Mouse (Mus musculus) erythroid progenitor cell, adult 5-6 weeks (primary cell): ENCODE measurements around the gene Ctbs. TPM values are rescaled to one million over a fixed set of nuclear protein-coding genes. Genes with fewer than 3 reads are reported as not detected.

Experiments used
- ATAC-seq: replicated peaks from 2 replicates; pipeline ENCODE4 v1.8.0; 2016; ENCODE audit warnings: moderate number of reproducible peaks, mild to moderate bottlenecking, moderate TSS enrichment, inconsistent platforms; ENCODE audit not compliant: poor library complexity, low FRiP score, severe bottlenecking
- total RNA-seq, 2 experiments: library from RNA; stranded (forward) in 1 of 2; stranded (reverse) in 1 of 2; fragments of 150-400 nt in 1 of 2; fragments of 186-747, 209-891 nt in 1 of 2; gene quantifications; 2 replicates each; pipeline versions ENCODE4 v1.2.3 to v1.2.4; 2015 to 2017; ENCODE audit warnings: low replicate concordance in 2 of 2

Gene Ctbs
- total RNA-seq, 2 experiments from 2014 or later = 0.53 to 5.4 TPM

GRCm38 (mm10) chr3:146482044-146482443 lies 32.4 kb downstream of the Ctbs start:
- no peak for ATAC-seq

DNA sequence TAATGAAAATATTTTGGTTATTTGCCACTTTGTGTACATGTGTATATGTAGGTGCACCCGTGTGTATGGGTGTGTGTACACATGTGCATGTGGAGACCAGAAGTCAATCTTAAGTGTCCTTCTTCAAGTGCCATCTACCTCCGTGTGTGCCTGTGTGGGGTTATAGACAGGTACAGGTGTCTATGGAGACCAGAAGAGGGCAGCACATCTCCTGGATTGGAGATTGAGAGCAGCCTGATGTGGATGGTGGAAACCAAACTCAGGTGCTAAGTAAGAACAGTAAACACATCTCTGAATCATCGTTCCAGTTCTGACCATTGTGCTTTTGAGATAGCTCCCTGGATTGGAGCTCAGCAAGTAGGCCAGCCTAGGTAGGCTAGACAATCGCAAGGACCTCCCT lies 36.9 kb downstream of the Ctbs start:
- no peak for ATAC-seq

DNA sequence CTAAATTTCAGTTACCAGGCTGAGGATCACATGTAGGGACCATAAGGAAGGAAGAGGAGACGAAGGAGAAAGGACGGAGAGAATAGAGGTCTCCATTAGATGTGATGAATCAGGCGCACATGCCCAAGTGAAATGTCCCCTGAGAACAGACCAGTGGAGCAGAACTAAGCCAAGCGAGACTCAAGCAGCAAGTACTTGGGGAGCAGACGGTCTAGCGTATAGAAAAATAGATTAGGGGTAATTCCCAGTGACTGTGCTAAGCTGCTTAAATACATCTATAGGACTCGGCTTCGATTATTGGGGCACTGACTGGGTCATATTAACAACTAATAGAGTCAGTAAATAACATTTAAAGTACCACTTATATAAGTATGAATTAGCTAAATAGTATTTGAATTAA lies 45.3 kb downstream of the Ctbs start:
- no peak for ATAC-seq

DNA sequence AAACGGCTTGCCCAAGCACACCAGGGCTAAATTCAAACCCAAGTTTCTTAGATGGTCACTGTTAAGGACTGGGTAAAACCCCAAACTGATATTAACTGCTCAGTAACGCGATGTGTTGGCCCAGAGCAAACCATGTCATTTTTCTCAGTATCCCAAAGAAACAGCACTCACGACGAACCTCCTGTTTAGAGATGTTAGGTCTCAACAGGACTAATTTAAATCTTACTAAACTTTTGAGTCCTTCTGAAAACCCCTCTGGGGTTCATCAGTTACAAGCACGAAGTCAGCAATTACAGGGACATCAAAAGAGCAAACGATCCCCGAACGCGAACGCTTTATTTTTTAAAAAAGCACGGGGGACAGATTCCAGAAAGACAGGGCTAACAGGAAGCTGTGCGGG lies 49.4 kb downstream of the Ctbs start:
- peak; percentile 29; the same call in 1 of the 2 replicates for ATAC-seq

DNA sequence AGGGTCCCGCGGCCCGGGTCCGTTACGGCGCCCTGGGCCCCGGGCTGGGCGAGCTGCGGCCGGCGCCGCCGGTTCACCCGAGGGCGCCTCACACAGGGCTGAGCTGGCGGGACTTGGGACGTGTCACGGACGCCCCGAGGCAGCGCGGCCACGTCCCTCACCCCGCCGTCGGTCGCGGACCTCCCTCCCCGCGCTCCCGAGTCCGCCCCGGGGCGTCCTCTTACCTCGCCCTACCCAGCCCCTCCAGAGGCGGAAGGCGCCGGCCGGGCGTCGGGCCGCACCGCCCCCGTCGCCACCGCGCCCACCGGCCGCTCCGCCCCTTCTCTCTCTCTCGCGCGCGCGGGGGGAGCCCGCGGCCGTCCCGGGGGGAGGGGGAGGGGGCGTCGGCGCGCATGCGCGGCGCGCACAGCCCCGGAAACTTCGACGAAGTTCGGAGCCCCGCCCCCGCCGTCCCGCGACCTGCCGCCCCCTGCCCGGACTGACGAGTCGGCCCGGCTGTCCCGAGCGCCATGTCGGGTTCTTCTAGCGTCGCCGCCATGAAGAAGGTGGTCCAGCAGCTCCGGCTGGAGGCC lies 49.9 kb downstream of the Ctbs start, which contains the start of the genes Spata1 and Gng5:
TSS of gene Spata1 (minus strand) at position 323 of the 572 bp plus-strand sequence.
TSS of gene Gng5 (plus strand) at position 377 of the 572 bp plus-strand sequence.
- ATAC-seq = peak; percentile 91

- ATAC-seq = peak; percentile 37
Measured at GRCm38 (mm10) chr3:146500003-146500809, 50.6 kb downstream of the Ctbs start.

DNA sequence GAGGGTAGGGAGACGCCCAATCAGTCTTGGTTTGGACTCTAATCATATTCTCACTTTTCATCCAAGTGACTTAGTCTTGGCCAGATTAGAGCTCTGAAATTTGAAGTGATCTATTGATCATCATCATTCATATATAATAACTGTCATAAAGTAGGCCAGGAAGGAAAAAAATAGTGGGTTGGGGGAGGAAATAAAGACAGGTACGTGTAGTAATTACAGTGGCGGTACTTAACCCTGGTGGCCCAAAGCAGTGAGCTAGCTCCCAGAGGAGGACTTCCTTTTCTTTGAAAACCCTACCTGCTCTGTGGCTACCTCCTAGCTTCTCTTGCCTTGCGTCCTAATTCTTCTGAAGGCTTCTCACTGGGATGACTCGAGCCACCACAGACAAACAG lies 51.2 kb downstream of the Ctbs start:
- peak; percentile 49 for ATAC-seq

DNA sequence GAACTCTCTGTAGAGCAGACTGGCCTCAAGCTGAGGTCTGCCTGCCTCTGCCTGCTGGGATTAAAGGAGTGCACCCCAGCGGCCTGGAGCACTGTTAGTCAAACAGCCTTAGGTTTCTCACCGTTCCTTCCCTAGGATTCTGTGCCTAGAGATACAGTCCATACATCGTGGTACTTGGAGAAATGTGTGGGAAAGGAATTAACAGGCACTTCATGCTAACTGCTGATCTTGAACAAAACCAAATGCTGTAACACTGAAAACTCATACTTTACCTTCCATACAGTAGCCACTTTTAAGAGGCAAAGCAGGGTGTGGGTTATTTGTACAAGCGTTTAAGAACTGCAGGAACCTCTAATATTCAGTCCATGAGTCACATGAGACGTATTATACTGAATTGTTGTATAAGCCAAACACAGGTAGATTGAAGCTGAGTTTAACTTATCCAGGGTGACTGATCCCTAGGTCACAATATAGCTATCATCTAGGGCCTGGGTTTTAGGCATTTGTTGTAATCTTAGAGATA lies 52.1 kb downstream of the Ctbs start:
- ATAC-seq = no peak

DNA sequence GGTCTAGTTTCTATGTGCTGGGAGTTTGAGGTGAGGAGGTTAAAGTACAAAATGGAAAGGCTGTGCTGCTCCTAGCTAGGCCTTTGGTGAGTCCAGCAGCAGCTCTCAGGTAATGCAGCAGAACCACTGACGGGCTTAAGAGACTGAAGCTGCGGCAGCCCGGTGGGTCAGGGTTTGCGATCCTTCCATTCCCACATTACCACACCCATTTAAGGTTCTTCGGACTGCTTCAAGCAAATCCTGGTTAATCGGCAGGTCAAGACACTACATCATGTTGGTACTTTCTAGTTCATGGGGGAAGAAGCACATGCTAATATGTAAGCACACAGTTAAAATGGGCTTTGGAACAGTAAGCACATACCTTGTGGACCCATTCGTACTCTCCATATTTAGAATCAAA lies 57.1 kb downstream of the Ctbs start:
- ATAC-seq = no peak

Other genes with a start within 250 kb of the Ctbs start
- gene Lpar3, start 228.8 kb upstream of the Ctbs start, total RNA-seq (2015; ENCODE audit: low replicate concordance) = not detected in 2 replicates
- gene Lpar3, start 228.8 kb upstream of the Ctbs start, total RNA-seq (2017; ENCODE audit: low replicate concordance) = not detected in 2 replicates
- 52.4 and 68.1 TPM in 2 replicates for gene Ssx2ip, start 45.2 kb upstream of the Ctbs start, total RNA-seq (2015; ENCODE audit: low replicate concordance)
- gene Ssx2ip, start 45.2 kb upstream of the Ctbs start, total RNA-seq (2017; ENCODE audit: low replicate concordance) = 100 and 129 TPM in 2 replicates
- 2.9 TPM in 1 of 2 replicates, not detected in the other for gene Spata1, start 50.0 kb downstream of the Ctbs start, total RNA-seq (2015; ENCODE audit: low replicate concordance)
- 2.2 and 2.5 TPM in 2 replicates for gene Spata1, start 50.0 kb downstream of the Ctbs start, total RNA-seq (2017; ENCODE audit: low replicate concordance)
- gene Gng5, start 50.0 kb downstream of the Ctbs start, total RNA-seq (2015; ENCODE audit: low replicate concordance) = 111 and 119 TPM in 2 replicates
- 54.3 and 62.6 TPM in 2 replicates for gene Gng5, start 50.0 kb downstream of the Ctbs start, total RNA-seq (2017; ENCODE audit: low replicate concordance)
- gene Rpf1, start 71.6 kb downstream of the Ctbs start, total RNA-seq (2015; ENCODE audit: low replicate concordance) = 28.1 and 44.0 TPM in 2 replicates
- gene Rpf1, start 71.6 kb downstream of the Ctbs start, total RNA-seq (2017; ENCODE audit: low replicate concordance) = 23.9 and 25.3 TPM in 2 replicates
- gene Uox, start 120.6 kb downstream of the Ctbs start, total RNA-seq (2015; ENCODE audit: low replicate concordance) = not detected in 2 replicates
- not detected in 2 replicates for gene Uox, start 120.6 kb downstream of the Ctbs start, total RNA-seq (2017; ENCODE audit: low replicate concordance)
- not detected in 2 replicates for gene Dnase2b, start 165.8 kb downstream of the Ctbs start, total RNA-seq (2015; ENCODE audit: low replicate concordance)
- not detected in 2 replicates for gene Dnase2b, start 165.8 kb downstream of the Ctbs start, total RNA-seq (2017; ENCODE audit: low replicate concordance)
- gene 4930503B20Rik, start 201.5 kb downstream of the Ctbs start, total RNA-seq (2015; ENCODE audit: low replicate concordance) = not detected in 2 replicates
- 0.39 TPM in 1 of 2 replicates, not detected in the other for gene 4930503B20Rik, start 201.5 kb downstream of the Ctbs start, total RNA-seq (2017; ENCODE audit: low replicate concordance)
- gene Samd13, start 235.8 kb downstream of the Ctbs start, total RNA-seq (2015; ENCODE audit: low replicate concordance) = 5.4 TPM in 1 of 2 replicates, not detected in the other
- gene Samd13, start 235.8 kb downstream of the Ctbs start, total RNA-seq (2017; ENCODE audit: low replicate concordance) = not detected in 2 replicates